Mouse (Mus musculus): ENCODE results near the gene Bbs9. TPM values are rescaled to one million over a fixed set of nuclear protein-coding genes. Genes with fewer than 3 reads are reported as not detected.

Bbs9 gene
- total RNA-seq, 4 experiments from 2014 or later = 24.8 to 28.7 (median 27.8) TPM

- DNase-seq (ENCODE audit: low spot score in 2 of 2) = peak; percentile 45 to 48
These were observed 57.4 kb downstream of the Bbs9 start for GRCm38 (mm10) chr9:22532810-22533447.

DNA sequence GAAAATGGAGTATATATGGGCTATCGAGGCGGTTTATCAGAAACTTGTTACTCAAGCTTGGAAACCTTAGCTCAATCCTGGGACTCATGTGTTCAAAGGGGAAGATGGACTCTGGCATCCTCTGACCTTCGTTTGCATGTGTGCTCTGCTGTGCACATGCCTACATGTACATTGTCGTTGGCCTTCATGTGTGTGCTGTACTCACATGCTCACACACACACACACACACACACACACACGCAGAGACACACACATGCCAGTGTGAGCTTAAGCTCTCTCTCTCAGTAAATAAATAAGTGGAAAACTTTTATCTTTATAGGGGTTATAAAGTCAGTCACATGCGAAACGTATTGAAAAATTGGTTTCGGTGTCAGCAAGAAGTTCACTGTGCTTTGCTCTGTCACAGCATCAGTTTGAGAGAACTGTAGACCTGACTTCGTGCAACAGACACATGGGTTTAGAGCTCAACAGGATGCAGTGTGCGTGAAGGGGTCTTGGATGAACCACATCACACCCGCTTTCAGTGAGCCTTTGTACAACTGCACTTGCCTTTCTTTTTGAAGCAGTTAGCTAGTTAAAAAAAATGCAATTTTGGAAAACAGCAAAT, 62.4 kb downstream of the Bbs9 start:
- no peak for DNase-seq (ENCODE audit: low spot score in 2 of 2)

- DNase-seq (ENCODE audit: low spot score in 2 of 2) = no peak
These were observed 64.0 kb downstream of the Bbs9 start for GRCm38 (mm10) chr9:22539546-22539945.

DNA sequence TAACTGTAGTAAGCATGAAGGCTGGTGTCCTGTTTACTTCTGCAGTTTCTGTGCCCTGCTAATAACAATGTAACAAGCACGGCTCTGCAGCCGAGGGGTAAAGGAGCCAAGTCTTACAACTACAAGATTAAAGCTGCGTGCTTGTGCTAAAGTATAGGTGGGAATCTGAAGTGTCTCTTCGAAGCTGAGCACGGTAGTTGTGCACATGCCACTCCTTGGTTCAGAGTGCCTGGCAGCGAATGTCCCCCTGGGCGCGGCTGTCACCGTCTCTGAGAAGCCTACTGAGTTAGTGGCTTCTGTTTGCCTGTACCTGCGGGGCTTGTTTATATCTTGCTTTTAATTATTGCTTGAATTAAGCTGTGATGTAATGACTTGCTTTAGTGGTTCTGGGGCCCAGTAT, 65.6 kb downstream of the Bbs9 start:
- no peak for DNase-seq (ENCODE audit: low spot score in 2 of 2)

DNA sequence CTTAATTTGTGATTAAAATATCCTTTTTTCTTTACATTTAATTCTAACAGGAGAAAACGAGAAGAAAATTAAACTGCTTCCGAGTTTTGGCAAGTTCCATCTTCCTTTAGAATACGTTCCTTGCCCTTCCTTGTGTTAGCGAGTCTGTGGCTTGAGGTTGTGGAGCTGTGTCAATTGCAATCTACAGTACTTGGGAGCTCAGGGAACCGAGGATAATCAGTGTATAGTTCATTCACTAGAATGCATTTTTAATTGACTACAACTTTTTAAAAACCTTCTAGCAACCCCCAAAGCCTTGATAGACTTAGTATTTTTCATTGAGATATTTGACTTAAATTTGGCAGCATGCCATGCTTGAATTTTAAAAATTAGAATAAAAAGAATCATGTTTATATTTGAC, 68.0 kb downstream of the Bbs9 start:
- DNase-seq (ENCODE audit: low spot score in 2 of 2) = no peak

DNA sequence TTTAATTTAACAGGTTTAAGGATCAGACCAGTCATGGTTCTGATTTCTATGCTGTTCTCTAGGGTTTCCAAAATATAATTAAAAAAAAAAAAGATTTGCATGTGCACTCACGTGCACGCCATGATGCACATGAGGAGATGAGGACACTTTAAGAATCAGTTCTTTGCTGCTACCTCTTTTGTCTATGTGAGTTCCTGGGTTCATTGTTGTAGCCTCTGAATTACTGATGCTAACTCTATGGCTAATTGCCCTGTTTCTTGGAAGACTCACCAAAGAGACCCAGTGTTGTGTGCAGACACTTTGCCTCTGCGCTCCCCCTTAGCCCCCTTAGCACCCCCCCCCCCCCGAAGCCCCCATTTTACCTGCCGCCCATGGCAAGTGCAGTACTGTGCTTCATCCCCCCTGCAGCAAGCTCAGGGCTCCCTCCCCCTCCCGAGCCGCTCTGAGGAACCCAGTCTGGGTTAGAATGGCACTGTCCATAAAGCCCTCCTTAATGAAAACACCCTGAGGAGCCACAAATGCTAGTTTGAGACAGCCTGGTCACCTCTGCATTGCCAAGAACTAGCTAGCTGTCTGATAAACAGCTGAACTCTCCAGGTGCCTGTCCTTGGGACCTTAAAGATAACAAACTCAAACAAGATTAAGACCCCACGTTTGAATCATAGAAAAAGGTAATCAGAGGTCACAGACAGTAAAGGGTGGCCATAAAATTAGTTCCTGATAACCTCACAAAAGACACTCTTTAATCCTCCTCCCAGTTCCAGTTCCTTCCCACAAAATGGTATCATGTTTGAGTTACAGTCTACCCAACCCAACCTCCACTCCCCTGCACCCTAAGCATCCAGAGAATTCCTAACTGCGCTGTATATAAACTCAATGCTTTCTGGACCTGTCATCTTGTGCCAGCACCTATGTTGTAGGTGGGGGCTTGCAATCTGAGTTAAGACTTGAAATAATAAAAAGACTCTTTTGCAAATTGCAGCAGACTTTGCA, 69.1 kb downstream of the Bbs9 start:
- no peak for DNase-seq (ENCODE audit: low spot score in 2 of 2)

- no peak for DNase-seq (ENCODE audit: low spot score in 2 of 2)
These were observed 75.8 kb downstream of the Bbs9 start for GRCm38 (mm10) chr9:22551273-22551672.

DNA sequence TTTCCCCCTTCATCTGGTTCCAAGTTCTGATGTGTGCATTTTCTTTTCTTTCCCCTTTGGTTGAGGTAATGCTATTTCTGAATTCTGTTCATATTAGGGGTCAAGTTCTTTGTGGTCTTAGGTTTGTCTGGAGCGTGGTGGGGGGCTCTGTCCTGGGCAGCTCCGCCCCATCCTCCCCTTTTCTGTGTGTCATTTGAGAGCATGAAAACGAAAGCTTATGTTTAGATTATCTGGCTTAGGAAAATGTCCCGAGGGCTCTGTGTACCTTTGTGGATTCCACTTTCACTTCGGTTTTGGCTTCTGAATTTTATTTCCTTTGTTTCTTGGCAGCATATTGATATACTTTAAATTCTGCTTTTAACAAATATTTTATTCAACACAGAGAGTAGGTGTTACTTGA, 80.6 kb downstream of the Bbs9 start:
- no peak for DNase-seq (ENCODE audit: low spot score in 2 of 2)

DNA sequence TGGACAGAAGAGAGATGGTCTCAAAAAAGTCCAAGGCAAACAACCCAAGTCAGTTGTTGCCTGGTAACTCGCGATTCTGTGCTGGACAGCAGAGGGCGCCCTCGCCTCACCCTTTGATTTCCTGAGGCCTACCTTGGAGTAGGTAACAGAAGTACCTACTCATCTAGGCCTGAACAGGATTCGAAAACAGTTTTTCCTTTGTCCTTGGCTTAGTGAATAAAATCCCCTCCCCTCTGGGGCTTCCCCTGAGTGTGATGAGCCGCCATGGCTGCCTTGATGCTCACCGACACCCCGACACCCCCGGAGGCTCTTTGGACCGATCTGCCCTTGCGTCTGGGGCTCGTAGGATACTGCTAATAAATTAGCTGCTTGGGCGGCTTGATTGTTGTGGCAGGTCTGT, 82.0 kb downstream of the Bbs9 start:
- peak; percentile 49 to 79 for DNase-seq (ENCODE audit: low spot score in 2 of 2)

GRCm38 (mm10) chr9:22563612-22564347, 88.3 kb downstream of the Bbs9 start:
- no peak for DNase-seq (ENCODE audit: low spot score in 2 of 2)

- no peak for DNase-seq (ENCODE audit: low spot score in 2 of 2)
These were observed 92.2 kb downstream of the Bbs9 start for GRCm38 (mm10) chr9:22567726-22568125.

- no peak for DNase-seq (ENCODE audit: low spot score in 2 of 2)
These were observed 101.1 kb downstream of the Bbs9 start for GRCm38 (mm10) chr9:22576426-22577139.

DNA sequence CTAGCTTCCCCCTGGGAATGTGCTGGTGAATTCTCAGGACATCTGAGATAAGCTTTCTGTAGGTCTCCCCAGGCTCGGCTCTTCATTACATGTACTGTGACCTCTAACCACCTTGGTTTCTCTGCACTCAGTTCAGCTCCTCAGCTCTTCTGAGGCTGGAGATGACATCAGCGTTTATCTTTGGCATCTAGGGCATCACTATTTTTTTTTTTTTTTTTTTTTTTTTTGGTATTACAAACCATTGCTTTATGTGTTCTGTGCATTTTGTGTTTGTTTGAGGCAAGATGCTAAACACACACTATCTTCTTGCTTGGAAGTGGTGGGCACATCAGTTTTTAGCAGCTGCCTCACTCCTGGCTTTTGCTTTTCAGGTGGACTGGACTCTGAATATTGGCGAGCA, 102.8 kb downstream of the Bbs9 start:
- DNase-seq (ENCODE audit: low spot score in 2 of 2) = no peak

DNA sequence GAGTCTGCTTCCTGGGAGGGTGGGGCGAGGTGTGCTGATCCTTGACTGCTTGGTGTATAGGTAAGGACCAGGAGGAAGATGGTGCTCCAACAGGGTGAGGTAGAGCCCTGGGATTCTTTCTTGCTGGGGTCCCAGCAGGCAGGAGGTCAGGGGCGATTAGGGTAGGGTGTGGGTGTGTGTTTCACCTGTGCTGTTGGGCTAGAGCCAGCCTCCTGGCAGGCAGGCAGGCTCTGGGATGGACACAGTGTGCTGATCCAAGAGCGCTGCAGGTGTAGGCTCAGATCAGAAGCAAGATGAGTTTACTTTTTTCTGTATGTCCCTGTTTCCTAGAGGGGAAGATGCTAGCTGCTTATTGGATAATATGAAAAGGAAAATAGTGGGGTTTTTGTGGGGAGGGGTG, 108.7 kb downstream of the Bbs9 start:
- DNase-seq (ENCODE audit: low spot score in 2 of 2) = no peak

- no peak for DNase-seq (ENCODE audit: low spot score in 2 of 2)
These were observed 117.5 kb downstream of the Bbs9 start for GRCm38 (mm10) chr9:22593032-22593431.

DNA sequence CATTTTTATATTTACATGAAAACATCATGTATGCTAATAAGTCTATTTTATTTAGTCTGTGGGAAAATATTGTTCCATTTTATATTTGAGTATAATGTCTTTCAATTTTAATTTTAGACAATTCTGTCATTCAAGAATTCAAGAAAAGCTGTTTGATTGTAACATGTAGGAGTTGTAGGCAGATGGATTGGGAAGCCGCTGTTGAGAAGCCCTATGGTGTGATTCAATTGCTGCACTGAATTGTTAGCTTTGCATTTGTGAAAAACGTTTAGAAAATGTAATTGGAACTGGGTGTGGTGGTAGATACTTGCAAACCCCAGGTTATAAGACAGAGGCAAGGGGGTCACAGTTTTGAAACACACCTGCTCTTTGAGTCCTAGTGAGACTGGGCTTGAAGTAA, 121.1 kb downstream of the Bbs9 start:
- DNase-seq (ENCODE audit: low spot score in 2 of 2) = peak; percentile 13 to 17

DNA sequence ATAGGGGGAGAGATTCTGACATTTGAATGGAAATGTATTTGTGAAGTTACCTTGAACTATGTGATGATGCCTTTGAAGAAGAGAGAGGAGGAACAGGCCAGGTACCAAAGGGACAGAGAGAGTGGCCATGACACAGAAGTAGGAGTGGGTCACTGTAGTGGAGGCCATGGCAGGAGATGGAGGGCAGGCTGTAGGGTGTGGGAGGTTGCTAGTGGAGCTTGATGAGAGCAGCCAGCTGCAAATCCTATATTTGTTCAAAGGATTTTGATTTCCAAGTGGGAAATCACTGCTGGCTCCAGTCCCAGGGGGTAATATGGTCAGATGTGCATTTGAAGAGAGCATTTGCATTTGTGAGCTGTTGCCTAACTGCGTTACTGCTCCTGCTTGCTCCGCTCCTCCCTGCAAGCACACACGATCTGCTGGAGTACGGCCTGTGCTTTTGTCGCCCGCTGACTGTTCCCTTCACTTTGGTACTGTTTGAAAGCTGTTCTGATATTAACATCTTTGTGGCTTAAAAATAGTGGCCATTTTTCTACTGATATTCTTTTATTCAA, 137.8 kb downstream of the Bbs9 start:
- DNase-seq (ENCODE audit: low spot score in 2 of 2) = peak in 1 of 2 experiments; percentile 12

DNA sequence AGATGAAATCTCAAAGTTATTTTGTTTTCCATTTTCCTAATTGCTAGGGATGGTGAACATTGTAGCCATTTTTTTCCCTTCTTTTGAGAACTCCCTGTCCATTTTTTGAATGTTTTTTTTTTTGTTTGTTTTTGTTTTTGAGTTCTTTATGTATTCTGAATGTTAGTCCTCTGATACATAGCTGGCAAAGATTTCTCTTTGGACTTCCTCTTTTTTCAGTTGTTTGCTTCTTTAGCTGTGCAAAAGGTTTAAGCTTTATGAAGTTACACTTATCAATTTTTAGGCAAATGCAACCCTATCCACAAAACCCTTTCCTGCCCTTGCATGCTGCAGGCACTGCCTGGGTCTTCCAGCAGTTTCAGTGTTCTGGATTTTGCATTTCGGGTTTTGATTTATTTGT, 143.7 kb downstream of the Bbs9 start:
- DNase-seq (ENCODE audit: low spot score in 2 of 2) = no peak

- peak in 1 of 2 experiments; percentile 44 for DNase-seq (ENCODE audit: low spot score in 2 of 2)
These were observed 149.5 kb downstream of the Bbs9 start for GRCm38 (mm10) chr9:22624966-22625365.

DNA sequence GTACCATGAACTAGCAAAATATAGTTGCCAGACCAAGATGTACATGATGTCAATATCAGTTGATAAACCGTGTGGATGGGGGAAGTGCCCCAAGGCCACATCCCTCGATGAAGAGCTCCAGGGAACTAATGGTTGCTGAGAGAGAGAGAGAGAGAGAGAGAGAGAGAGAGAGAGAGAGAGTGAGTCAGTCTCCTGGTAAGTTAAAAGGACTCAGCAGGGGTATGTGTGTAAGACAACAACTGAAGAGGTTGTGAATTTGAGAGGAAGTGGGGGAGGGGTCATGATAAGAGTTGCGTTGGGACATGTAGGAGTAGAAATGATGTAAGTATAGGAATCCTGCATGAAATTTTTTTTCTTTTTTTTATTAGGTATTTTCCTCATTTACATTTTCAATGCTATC, 150.5 kb downstream of the Bbs9 start:
- DNase-seq (ENCODE audit: low spot score in 2 of 2) = no peak

- DNase-seq (ENCODE audit: low spot score in 2 of 2) = no peak
These were observed 152.4 kb downstream of the Bbs9 start for GRCm38 (mm10) chr9:22627912-22628311.

All from layer of hippocampus, adult 8-10 months (tissue).